Mouse (Mus musculus) layer of hippocampus, postnatal 36 days (tissue): ENCODE measurements at regions not wholly inside any gene's neighbourhood (a gene's known extent, or its start where the extent isn't known, plus 50 kb on each side); places are given as distances from the start of the nearest gene placed in this dataset.

Source experiments
- DNase-seq, 2 experiments: peaks; one replicate each; pipeline ENCODE4 v3.0.0; 2022

DNA sequence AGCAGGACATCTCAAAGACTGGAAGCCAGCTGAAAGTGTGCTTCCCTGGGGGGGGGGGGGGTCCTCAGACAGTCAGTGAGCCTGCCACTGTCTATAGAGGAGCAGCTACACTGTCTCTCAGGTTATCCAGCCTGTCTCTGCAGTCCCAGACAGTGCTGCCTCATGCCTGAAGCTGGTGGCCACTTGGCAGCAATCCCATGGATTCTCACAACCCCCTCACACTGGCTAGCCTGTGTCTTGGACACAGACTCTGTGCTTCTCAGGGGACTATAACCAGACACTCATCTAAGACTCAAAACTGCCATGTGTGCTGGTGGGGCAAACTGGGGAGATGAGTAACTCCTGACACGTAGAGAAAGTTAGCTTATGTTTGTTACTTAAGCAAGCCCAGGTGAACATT lies 95.1 kb upstream of the Sesn3 start:
- no peak for DNase-seq

DNA sequence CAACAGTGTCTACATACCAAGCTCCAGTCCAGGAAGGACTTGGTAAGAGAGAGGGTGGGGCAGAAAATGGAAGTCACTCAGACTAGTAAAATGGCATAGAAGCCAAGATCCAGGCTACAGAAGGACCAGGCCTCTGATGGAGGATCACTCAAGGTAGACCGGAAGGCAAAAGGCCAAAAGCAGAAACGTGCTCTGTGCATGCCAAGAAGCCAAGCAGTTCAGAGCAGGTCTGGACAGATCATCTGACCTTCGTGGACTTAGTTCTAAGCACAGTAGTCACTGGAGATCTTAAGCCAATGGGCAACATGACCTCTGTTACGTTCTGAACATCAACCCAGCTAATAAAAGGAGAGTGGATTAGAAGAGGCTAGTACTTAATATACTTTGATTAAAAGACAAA lies 90.6 kb upstream of the Sesn3 start:
- DNase-seq: no peak

DNA sequence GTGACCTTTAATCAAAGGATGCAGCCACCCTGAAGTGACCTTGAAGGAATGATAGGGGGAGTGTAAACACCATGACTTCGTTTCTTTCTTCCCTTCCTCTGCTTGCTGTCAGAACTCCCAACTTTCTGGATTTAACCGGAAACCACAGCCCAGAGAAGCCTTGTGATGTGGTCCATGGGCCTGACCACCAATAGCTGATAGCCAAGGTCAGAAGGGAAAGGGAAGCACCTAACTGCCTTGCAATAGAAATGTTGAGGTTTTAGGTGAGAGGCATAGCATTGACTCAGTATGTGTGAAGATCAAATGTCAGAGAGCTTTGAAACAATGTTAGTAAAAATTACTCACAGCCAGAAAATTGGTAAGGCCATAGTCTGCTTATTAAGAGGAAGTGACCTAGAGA lies 89.2 kb upstream of the Sesn3 start:
- DNase-seq: no peak

DNA sequence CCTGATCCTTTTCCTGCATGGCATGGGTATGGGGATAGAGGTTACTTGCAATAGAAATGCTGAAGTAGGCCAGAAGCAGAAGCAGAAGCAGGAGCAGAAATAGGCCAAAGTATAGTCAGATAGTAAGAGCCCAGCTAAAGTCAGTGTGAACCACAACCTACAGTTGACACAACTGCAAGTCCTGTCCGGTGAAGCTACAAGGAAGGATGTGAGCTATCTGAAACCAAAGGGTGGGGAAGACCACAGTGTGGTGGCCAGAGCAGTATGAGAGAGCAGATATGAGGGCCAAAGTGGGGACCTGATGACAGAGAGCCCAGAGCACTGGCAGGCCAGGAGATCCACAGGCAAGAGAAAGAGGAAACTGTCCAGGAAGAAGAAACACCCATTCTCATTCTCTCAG lies 87.1 kb upstream of the Sesn3 start:
- DNase-seq: no peak

DNA sequence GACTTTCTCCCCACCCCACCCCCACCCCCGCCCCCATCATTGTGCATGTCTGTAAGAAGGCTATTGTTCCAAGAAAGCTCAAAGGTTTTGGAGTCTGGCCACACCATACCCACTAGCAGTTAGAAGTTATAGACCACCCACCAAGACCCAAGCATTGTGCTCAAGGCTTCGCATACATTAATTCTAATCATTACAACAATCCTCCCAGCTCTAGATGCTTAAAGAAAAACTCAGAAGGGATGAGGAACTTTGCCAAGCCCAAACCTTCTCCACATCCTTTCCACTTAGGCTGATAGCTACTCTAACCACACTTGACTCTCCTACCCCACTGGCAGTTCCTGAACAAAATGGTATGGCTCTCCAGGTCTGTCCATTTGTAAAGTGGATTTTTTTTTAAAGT lies 86.4 kb upstream of the Sesn3 start:
- no peak for DNase-seq

DNA sequence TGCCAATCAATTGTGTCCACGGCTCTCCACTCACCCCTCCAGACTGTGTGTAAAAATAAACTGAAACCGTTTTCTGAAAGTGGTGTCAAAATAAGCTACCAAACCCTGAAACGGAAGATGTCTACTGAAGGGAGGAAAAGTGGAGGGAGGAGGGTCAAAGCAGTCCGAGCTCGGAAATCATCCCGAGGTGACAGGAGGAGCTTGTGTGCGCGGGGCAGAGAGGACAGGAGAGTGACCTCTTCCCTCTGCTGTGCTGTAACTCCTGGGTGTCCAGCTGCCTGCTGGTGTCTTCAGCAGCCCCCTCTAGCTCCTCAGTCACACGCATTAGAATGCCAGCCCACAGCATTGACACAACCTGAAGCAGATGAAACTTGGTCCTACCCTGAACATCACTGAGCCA lies 84.2 kb upstream of the Sesn3 start:
- DNase-seq: no peak

DNA sequence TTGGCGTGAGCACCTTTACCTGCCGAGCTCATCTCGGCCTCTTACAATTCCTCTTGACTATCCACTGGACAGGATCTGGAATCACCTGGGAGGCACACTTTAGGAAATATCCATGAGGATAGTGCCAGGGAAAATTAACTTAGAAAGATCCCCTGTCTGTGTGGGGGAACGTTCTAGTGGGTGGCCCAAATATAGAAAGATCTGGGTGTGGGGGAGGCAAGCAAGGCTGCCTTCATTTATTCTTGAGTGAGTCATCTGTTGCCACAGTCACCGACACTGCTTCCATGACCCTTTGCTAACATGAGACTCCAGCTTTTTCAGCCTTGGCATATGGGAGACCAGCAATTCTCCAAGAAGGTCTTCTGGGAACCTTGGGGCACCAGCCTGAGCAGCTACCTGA lies 80.1 kb upstream of the Sesn3 start:
- DNase-seq: no peak

DNA sequence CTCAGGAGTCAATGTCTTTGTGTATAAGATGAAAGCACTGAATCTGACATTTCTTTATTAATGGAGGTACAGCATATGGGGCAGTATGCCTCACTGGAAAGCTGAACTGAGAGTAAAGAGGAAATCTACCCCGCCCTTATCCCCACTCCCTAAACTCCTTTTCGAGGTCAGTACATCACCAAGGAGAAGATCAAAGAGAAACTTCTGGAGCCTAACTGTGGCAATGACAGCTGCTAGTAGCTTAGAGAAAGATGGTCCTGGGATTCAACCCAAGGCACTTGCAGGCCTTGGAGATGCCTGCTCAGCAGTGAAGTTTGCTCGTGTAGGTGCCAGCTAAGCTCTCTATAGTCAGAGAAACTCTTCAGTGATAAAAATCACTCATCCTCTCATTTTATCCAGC lies 75.8 kb upstream of the Sesn3 start:
- DNase-seq: no peak

DNA sequence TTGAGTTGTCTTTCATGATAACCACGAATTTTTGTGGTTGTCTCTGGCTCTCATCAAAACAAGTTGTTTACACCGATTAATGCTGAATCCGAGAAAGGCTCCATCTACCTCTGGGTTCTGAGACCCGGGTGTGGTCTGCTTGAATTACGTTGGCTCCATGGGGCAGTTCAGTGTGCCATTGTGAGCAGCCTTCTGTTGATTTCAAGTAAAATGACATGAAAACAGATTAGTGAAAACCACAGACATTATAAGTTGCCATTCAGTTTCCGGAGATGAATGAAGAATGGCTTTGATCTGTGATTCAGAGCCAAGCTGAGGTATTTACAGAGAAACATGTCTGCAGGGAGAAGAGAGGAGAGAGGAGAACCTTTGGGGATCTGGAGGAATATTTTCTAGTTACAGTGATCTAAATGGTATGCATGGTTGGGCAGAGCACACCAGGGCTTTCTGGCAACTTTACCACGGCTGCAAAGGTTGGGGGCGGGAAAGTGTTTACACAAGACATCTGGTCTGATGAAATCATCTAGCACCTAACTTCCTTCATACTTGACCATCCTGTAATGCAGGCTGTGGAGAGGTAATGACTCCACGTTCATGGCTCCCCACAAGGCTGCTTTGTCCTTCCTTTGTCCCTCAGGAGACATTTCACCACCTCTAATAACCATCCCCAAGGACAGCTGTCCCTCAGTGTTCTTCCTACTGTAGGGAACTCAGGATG lies 74.7 kb upstream of the Sesn3 start:
- DNase-seq: no peak

DNA sequence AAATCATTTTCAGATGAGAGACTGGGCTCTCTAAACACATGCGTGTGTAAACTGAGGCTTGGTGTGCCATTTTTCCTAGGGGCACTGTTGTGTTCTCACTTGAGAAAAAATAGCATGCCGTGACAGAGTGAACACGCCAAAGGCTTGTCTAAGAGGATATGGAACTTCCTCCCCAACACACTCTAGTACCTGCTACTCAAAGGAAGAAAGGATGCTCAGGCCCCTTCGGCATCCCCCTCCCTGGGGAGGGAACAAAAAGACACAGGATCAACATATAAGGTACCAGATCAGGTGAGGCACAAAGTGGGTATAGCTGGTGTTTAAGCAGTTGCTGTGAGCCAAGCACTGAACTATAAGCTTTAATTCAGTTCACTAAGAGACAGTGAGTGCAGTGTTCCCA lies 74.0 kb upstream of the Sesn3 start:
- no peak for DNase-seq

DNA sequence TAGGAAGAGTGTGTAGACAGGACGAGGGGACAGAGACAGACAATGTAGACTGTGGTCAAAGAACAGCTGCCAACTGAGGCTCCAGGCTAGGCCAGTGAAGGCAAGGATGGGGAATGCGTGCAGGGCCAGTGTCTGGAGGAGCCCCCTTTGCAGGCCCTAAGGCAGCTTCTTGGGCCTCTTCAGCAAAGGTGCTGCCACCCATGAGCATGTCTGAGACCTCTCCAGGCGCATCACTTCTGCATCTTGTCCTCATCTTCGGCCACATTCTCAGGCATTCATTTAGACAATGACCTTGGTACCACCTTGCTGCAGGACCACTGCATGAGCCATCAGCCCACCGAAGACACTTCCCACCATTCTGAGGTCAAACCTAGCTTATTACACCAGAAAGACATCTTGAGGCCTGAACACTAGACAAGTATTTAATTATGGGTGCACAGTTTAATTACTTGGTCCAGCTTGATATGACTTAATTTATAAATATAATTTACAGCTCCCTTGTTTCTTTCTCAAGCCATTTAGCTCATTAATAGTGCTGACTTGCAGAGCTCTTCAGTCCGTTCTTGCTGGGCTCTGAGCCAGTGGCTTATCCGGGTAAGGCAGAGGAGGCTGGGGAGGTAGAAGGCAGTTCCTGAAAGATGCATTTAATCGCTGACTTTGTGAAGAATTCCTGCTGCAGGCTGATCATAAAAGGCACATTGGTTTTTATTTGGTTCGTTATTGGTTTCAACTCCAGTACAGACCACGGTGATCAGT lies 72.1 kb upstream of the Sesn3 start:
- no peak for DNase-seq

DNA sequence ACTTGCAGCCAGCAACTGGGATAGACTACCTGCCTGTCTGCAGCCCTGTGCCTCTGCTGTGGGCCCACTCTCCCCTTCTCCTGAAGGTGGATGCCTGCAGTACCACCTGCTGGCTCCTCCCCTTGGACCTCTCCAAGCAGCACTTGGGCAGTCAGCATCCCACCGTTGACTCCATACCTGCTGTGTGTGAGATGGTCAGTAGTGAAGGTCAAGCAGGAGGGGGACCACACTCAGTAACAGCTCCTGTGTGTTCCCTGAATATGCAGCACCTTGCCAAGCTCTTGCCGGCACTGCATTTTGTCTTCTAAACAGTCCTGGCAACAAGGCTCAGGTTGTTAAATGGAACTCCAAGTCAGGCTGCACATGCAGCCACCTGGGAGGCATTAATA lies 71.6 kb upstream of the Sesn3 start:
- no peak for DNase-seq

DNA sequence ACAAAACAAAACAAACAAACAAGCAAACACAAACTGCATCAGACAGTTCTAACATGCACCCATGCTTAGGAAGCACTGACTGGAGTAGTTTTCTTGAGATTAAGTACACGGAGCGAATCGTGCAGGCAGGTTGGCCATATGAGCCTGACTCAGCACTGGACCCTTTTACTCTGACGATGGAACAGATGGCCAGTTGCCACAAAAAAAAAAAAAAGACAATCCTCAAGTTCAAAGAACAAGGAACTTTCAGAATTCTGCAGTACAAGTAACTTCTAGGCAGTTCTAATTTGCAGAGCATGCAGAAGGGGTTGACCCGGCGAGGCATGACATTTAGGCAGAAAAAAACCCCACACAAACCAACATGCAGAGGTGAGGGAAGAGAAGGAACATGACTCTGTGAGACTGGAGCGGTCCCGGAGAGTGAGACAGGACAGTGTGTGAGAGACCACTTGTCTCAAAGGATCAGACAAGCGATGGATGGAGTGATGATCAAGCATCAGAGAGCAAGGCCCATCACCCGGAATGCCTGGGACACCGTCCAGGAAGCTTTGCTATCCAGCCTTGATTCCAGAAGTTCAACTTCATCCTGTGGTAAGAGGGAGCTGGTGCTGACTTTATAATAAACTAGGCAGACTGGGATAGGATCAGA lies 71.0 kb upstream of the Sesn3 start:
- DNase-seq: no peak

DNA sequence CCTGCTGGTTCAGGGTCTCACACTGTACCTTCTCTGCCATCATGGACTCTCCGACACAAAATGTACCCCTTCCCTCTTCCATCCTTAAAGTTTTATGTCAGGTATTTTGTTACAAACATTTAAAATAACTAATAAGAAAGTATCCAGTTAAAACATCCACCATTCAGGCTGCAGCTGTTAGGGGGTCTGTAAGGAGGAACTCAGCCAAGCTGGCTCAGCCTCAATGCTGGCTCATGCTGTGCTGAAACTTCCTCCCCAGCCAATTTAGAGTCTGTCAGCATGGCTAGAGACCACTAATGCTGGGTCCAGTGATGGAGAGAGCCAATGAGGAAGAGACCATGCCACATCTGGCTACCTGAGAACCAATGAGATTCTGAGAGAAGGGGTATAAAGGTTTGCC lies 70.0 kb upstream of the Sesn3 start:
- no peak for DNase-seq

DNA sequence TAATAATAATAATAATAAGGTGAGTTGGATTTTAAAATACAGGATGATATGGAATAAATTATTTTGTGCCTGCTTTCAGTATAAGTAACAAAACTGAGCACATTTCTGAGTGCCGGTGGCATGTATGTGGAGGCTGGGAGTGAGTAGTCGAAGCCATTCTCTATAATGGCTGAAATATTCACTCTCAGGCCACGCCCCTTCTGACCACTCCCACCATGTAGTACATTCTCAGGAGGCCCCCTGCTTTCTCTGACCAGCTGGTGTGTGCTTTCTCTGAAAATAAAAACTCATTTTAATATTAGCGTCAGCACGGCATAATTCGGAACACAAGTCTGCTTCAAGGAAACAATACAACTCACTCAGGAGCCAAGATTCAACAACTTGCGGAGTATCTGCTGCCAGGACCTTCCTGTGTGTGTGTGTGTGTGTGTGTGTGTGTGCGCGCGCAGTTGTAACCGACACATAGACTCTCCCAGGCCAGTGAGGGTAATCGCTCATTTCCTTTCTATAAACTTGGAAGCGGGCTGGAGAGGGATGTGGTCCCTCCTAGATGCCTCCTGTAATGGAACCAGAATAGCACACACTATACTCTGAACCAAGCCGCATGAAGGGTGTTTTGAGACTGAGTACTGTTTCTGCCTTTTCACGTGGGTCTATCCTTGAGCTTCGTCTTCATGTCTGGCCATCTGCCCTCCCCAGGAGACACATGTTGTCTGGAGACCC lies 67.9 kb upstream of the Sesn3 start:
- no peak for DNase-seq

DNA sequence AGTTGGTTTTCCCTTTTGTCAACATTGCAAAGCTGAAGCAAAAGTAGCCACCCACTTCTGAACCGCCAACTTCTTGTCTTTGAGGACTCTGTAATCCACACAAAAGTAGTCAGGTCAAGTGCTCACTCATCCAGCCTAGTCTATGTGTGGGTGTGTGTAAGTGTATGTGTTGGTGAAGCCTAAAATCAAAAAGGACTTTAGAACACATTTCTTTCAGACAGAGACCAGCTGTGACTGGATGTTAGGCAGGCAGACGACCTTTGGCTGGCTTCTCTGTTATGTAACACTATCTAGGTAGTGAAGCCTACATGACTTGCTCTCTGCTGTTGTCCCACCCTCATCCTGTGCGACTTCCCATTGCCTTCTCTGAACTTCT lies 67.3 kb upstream of the Sesn3 start:
- no peak for DNase-seq

DNA sequence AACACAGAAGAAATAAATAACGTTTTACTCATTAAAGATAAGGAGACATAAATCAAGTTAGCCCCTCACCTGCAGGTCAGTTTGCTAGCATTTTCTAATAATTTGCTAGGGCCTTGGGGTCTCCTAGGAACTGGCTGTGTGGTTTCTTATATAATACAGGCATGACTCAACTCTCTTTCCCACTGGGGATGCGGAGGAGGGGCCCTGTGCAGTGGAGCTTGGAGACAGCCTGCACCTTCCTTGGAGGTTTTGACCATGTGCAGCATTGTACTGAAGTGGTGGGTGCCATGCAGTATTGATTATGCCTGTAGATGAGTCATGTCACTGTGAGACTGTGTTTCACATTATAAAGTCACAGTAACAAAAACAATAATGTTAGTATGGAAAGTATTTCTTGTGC lies 61.6 kb upstream of the Sesn3 start:
- no peak for DNase-seq

DNA sequence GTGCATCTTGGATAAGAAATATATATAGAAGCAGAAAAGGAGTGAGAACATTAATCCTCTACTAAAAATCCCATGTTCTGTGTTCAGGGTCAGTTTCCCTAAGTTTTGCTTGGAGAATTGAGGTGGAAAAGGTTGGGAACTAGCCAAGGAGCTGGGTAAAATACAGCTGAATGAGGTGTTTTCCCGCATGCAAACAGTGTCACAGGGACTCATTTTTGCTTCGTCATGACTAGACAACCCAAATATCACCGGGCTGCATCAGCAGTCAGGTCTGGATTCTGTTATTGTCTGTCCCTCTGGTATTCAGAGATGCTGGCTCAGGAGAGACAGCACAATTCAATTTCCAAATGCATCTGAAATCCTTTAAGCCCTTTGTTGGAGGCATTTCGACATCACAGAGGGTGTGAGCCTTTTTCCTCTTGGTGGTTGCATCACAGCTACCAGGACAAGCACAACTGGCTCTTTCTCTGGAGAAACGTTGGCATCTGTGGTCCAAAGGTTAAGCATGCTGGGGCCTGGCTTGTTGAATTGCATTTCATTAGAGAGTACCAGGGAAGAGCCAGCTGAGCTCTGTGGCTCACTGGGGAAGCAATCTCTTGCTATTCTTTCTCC lies 59.6 kb upstream of the Sesn3 start:
- no peak for DNase-seq

DNA sequence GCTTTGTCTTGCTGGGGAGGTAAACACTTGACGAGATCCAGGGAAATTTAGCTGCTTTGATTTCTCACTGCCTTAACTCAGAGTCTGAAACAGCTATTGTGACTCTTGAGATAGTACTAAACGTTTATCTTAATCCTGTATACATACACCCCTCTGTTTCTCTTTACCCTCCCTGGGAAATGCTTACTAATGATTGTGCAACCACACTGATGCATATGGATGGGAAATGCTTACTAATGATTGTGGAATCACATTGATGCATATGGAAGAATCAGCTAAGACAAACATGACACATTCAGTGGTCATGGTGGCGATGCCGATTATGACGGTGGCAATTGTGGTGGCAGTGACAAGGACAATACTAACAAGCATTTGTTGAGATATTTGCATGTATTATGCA lies 58.9 kb upstream of the Sesn3 start:
- no peak for DNase-seq

DNA sequence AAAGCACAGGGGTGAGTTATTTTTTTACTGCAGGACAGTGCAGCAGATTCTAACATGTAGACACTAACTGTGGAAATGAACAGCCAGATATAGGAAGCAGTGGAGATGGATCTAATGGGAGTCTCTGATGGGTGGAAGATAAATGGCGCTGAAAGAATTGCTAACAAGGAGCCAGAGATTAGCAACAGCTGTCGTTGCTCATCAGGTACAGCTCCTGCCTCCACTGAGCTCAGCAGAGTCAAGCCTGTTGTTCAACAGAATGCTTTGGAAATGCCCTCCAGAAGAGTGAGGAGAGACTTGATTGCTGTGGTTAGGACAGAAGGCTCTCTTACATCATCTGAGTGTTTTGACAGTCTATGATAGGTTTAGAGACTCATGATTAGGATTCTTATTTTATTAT lies 51.9 kb upstream of the Sesn3 start:
- DNase-seq: no peak
